Mouse (Mus musculus) limb, embryonic 15.5 days (tissue): ENCODE data around the gene Tmem44. TPM values are rescaled to one million over a fixed set of nuclear protein-coding genes. Genes with fewer than 3 reads are reported as not detected.

Experiments
- ATAC-seq: fragments of 200-750 bp; cut with Nextera tagmentation; 2 replicates; pipeline ENCODE4 v1.8.0; 2017; ENCODE audit warnings: low read depth, moderate TSS enrichment; ENCODE audit not compliant: insufficient number of reproducible peaks, low FRiP score, low TSS enrichment
- H3K27ac ChIP-seq: fragments of 300-500 bp; sonication (generic); 2 replicates; pipeline ENCODE4 v1.5.1; 2015; ENCODE audit warnings: moderate library complexity, mild to moderate bottlenecking, inconsistent platforms
- H3K27me3 ChIP-seq: fragments of 300-500 bp; sonication (generic); 2 replicates; pipeline ENCODE4 v1.6.1; 2015; ENCODE audit warnings: inconsistent platforms
- H3K36me3 ChIP-seq: fragments of 300-500 bp; sonication (generic); 2 replicates; pipeline ENCODE4 v1.6.1; 2015; ENCODE audit warnings: inconsistent platforms
- H3K4me1 ChIP-seq: fragments of 300-500 bp; sonication (generic); 2 replicates; pipeline ENCODE4 v1.6.1; 2015; ENCODE audit warnings: inconsistent platforms
- H3K4me2 ChIP-seq: fragments of 300-500 bp; sonication (generic); 2 replicates; pipeline ENCODE4 v1.6.1; 2015; ENCODE audit warnings: mild to moderate bottlenecking, inconsistent platforms
- H3K4me3 ChIP-seq: fragments of 300-500 bp; sonication (generic); 2 replicates; pipeline ENCODE4 v1.5.1; 2015; ENCODE audit warnings: mild to moderate bottlenecking, inconsistent platforms
- H3K9ac ChIP-seq: fragments of 300-500 bp; sonication (generic); 2 replicates; pipeline ENCODE4 v1.6.1; 2015; ENCODE audit warnings: inconsistent platforms
- H3K9me3 ChIP-seq: fragments of 300-500 bp; sonication (generic); 2 replicates; pipeline ENCODE4 v1.6.1; 2016; ENCODE audit warnings: inconsistent platforms
- WGBS: fragments of 180-500 bp; shearing (Covaris S2); methylation state at CpG from one replicate; pipeline ENCODE4 v1.1.7; 2015; 5-methylcytosine and 5-hydroxymethylcytosine counted together
- polyA plus RNA-seq: library from polyadenylated mRNA; unstranded; fragments of >200 nt; fragmentation: Nextera tagmentation; extraction: Ambion mirVana; gene quantifications from 2 replicates; pipeline ENCODE4 v1.2.1, GENCODE M21; 2015

Tmem44 gene
- polyA plus RNA-seq, 1 experiment from 2014 or later: 18.8 TPM

- no peaks in the 10 kb centered on the region; the same call in 1 of the 2 replicates for H3K36me3 ChIP-seq
- no peak overlapping the region for H3K4me3 ChIP-seq
- WGBS: 56% methylated on average over 20 of the region's 20 CpGs
- H3K4me1 ChIP-seq: peaks cover 48% of the 10 kb centered on the region
- no peak overlapping the region for H3K9ac ChIP-seq
- H3K9me3 ChIP-seq: no peaks in the 10 kb centered on the region
- ATAC-seq: peak; percentile 54
- peak overlapping the region; percentile 54 for H3K27ac ChIP-seq
- no peak overlapping the region for H3K4me2 ChIP-seq
- H3K27me3 ChIP-seq: no peaks in the 10 kb centered on the region
Observed at GRCm38 (mm10) chr16:30513050-30514024, 37.3 kb downstream of the Tmem44 start.

GRCm38 (mm10) chr16:30512375-30513049, 38.1 kb downstream of the Tmem44 start:
- H3K4me1 ChIP-seq: peaks cover 39% of the 10 kb centered on the region
- H3K9ac ChIP-seq: no peak overlapping the region
- no peak overlapping the region for H3K4me2 ChIP-seq
- H3K27me3 ChIP-seq: no peaks in the 10 kb centered on the region
- H3K4me3 ChIP-seq: no peak overlapping the region
- no peaks in the 10 kb centered on the region; the same call in 1 of the 2 replicates for H3K36me3 ChIP-seq
- ATAC-seq: peak; percentile 17; the same call in 1 of the 2 replicates
- 28% methylated on average over 8 of the region's 8 CpGs for WGBS
- H3K9me3 ChIP-seq: no peaks in the 10 kb centered on the region
- peak overlapping the region; percentile 54 for H3K27ac ChIP-seq

- peak overlapping the region; percentile 65 for H3K4me3 ChIP-seq
- peak overlapping the region; percentile 57 for H3K9ac ChIP-seq
- peaks cover 36% of the 10 kb centered on the region for H3K4me1 ChIP-seq
- no peaks in the 10 kb centered on the region; the same call in 1 of the 2 replicates for H3K36me3 ChIP-seq
- H3K27me3 ChIP-seq: no peaks in the 10 kb centered on the region
- H3K9me3 ChIP-seq: no peaks in the 10 kb centered on the region
- H3K27ac ChIP-seq: peak overlapping the region; percentile 89; the same call in 1 of the 2 replicates
- peak overlapping the region; percentile 63 for H3K4me2 ChIP-seq
- no peak for ATAC-seq
- 76% methylated on average over 13 of the region's 13 CpGs for WGBS
Observed at GRCm38 (mm10) chr16:30511563-30512340, 38.9 kb downstream of the Tmem44 start.

GRCm38 (mm10) chr16:30510504-30511451, 39.9 kb downstream of the Tmem44 start:
- H3K36me3 ChIP-seq: no peaks in the 10 kb centered on the region; the same call in 1 of the 2 replicates
- no peaks in the 10 kb centered on the region for H3K27me3 ChIP-seq
- peak overlapping the region; percentile 65 for H3K4me3 ChIP-seq
- H3K4me2 ChIP-seq: peak overlapping the region; percentile 63
- H3K27ac ChIP-seq: peak overlapping the region; percentile 89
- H3K9ac ChIP-seq: peak overlapping the region; percentile 57
- no peaks in the 10 kb centered on the region for H3K9me3 ChIP-seq
- peak; percentile 75 for ATAC-seq
- H3K4me1 ChIP-seq: peaks cover 36% of the 10 kb centered on the region
- 3% methylated on average over 44 of the region's 44 CpGs for WGBS

GRCm38 (mm10) chr16:30510091-30510490, 40.6 kb downstream of the Tmem44 start:
- peak overlapping the region; percentile 63 for H3K4me2 ChIP-seq
- H3K27ac ChIP-seq: peak overlapping the region; percentile 89
- peaks cover 36% of the 10 kb centered on the region for H3K4me1 ChIP-seq
- no peak for ATAC-seq
- no peaks in the 10 kb centered on the region for H3K36me3 ChIP-seq
- peak overlapping the region; percentile 57 for H3K9ac ChIP-seq
- no peaks in the 10 kb centered on the region for H3K27me3 ChIP-seq
- 32% methylated on average over 9 of the region's 9 CpGs for WGBS
- H3K4me3 ChIP-seq: peak overlapping the region; percentile 65
- H3K9me3 ChIP-seq: no peaks in the 10 kb centered on the region

GRCm38 (mm10) chr16:30509340-30509739, 41.3 kb downstream of the Tmem44 start:
- 90% methylated on average over 12 of the region's 12 CpGs for WGBS
- no peak overlapping the region for H3K27ac ChIP-seq
- H3K9me3 ChIP-seq: no peaks in the 10 kb centered on the region
- no peak overlapping the region for H3K4me2 ChIP-seq
- H3K36me3 ChIP-seq: no peaks in the 10 kb centered on the region
- no peaks in the 10 kb centered on the region for H3K27me3 ChIP-seq
- H3K4me3 ChIP-seq: no peak overlapping the region
- no peak for ATAC-seq
- no peak overlapping the region for H3K9ac ChIP-seq
- H3K4me1 ChIP-seq: peaks cover 36% of the 10 kb centered on the region

- 92% methylated on average over 9 of the region's 9 CpGs for WGBS
- no peak overlapping the region for H3K4me2 ChIP-seq
- ATAC-seq: no peak
- H3K27me3 ChIP-seq: no peaks in the 10 kb centered on the region
- H3K36me3 ChIP-seq: no peaks in the 10 kb centered on the region
- H3K9me3 ChIP-seq: no peaks in the 10 kb centered on the region
- H3K4me3 ChIP-seq: no peak overlapping the region
- no peak overlapping the region for H3K9ac ChIP-seq
- H3K27ac ChIP-seq: no peak overlapping the region
- peaks cover 35% of the 10 kb centered on the region for H3K4me1 ChIP-seq
Observed at GRCm38 (mm10) chr16:30508738-30509137, 41.9 kb downstream of the Tmem44 start.

- no peak overlapping the region for H3K27ac ChIP-seq
- peaks cover 19% of the 10 kb centered on the region for H3K4me1 ChIP-seq
- H3K36me3 ChIP-seq: no peaks in the 10 kb centered on the region
- H3K9ac ChIP-seq: no peak overlapping the region
- 54% methylated on average over 10 of the region's 10 CpGs for WGBS
- H3K4me3 ChIP-seq: no peak overlapping the region
- H3K4me2 ChIP-seq: no peak overlapping the region
- no peak for ATAC-seq
- no peaks in the 10 kb centered on the region for H3K27me3 ChIP-seq
- H3K9me3 ChIP-seq: no peaks in the 10 kb centered on the region
Observed at GRCm38 (mm10) chr16:30507120-30507519, 43.5 kb downstream of the Tmem44 start.

GRCm38 (mm10) chr16:30505311-30506031, 45.2 kb downstream of the Tmem44 start:
- Histone ChIP-seq H3K4me3 (no peak overlapping the region), H3K9me3 (no peaks in the 10 kb centered on the region), H3K27ac (no peak overlapping the region), H3K4me2 (no peak overlapping the region), H3K4me1 (peaks cover 12% of the 10 kb centered on the region; the same call in 1 of the 2 replicates), H3K36me3 (no peaks in the 10 kb centered on the region), H3K27me3 (no peaks in the 10 kb centered on the region), H3K9ac (no peak overlapping the region)
- WGBS: 67% methylated on average over 11 of the region's 11 CpGs
- ATAC-seq: no peak

GRCm38 (mm10) chr16:30504856-30505255, 45.8 kb downstream of the Tmem44 start:
- Histone ChIP-seq H3K9me3 (no peaks in the 10 kb centered on the region), H3K27me3 (no peaks in the 10 kb centered on the region), H3K4me3 (no peak overlapping the region), H3K4me1 (peaks cover 5% of the 10 kb centered on the region; the same call in 1 of the 2 replicates), H3K4me2 (no peak overlapping the region), H3K9ac (no peak overlapping the region), H3K36me3 (no peaks in the 10 kb centered on the region), H3K27ac (no peak overlapping the region)
- ATAC-seq: no peak
- 80% methylated on average over 4 of the region's 4 CpGs for WGBS
